Mouse (Mus musculus): ENCODE data around the gene Olfr370.
A peak's percentile ranks its signal among the peaks of the same experiment; 100 is the strongest.

Olfr370 gene

GRCm38 (mm10) chr8:83576516-83576895 lies 40.9 kb downstream of the Olfr370 start:
- DNase-seq = no peak

DNA sequence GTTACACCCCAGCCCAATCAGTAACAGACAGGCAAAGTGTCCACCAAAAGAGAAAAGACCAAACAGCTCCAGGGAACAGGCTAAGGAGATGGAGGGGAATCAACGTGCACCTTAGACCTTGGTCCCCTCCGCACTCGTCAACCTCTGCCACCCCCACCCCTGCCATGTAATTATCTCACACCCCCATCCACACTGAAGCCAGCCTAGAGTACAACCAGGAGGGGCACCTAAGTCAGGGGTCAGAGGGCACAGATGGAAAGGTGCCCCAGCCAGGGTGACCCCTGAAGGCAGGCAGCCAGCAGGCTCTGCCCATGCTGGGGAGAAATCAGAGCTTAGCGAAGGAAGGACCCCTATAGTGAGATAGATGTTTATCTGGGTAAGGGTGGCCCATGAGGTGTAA lies 41.3 kb downstream of the Olfr370 start:
- DNase-seq = peak; percentile 1

GRCm38 (mm10) chr8:83577384-83577791 lies 41.8 kb downstream of the Olfr370 start:
- DNase-seq = peak; percentile 35

DNA sequence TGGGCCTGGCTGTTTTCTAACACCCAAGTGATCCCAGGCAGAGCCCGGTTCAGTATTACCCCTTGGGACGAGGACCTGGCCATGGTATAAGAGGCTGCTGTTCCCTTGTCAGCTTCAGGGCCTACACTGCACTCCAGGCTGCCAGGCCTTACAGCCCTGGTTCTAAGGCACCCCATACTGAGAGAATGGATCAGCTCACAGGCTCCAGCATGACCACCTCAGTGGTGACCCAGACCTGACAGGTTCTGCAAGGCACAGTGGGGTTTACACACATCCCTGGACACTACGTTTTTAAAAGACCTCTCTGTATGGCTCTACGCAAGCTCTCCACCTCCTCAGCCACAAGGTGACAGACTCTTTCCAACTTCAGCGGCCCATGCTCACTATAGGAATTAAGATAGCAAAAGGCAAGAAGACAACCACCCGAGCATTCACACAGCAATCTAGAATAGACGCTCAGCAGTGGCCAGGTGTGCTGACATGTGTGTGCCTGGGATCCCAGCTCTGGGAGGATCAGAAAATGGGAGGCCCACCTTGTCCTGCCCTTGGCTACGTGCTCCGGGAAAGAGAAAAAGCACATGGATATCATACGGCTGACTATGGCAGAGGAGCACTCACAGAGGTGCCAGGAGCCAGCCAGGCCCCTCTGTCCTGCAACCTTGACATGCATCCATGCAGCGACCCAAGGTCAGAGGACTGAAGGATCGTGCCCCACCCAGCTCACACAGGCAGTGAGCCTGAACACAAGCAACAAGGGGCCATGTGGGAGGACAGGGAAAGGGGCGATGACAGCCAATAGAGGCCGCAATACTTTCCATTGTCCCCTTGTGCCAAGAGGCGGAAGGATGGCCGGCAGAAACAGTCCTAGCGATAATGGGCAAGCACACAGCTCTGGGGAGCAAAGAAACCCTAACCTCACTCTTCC lies 42.8 kb downstream of the Olfr370 start:
- DNase-seq = no peak

- no peak for DNase-seq
These were observed 44.1 kb downstream of the Olfr370 start for GRCm38 (mm10) chr8:83579676-83580075.

DNA sequence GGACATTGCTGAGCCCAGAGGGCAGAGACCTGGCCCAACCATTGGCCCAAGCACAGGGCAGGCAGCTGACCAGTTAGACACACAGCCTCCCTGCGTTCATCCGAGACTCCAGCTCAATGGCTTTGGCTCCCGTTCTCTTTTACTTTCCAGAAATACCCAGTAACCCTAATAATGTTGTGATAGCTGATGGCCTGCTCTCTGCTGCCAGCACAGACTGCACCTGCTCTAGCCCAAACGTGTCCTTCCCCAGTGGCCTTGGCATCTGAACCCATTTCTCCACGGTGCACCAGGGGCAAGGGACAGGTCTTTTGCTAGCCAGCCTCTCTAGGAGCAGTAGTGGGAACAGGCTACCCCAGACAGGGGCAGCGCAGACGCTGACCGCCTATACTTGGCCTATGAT lies 45.2 kb downstream of the Olfr370 start:
- no peak for DNase-seq

DNA sequence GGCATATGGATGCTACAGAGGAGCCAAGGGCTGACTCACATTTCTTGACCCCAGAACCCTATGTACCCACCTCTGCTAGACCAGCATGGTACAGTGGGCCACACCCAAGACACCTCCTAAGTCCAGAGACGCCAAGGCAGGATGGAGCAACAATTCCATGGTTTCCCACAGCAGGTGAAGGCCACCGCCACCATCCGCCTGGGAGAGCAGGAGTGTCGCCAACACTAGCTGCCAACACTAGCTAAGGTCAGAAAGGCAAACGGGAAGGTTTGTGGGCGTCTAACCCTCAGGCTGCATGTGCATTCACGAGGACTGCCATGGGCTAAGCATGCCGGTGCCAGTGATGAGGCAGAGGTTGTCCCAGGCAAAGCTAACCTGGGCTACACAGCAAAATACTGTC lies 46.6 kb downstream of the Olfr370 start:
- DNase-seq = no peak

GRCm38 (mm10) chr8:83583236-83583635 lies 47.7 kb downstream of the Olfr370 start:
- DNase-seq = no peak

DNA sequence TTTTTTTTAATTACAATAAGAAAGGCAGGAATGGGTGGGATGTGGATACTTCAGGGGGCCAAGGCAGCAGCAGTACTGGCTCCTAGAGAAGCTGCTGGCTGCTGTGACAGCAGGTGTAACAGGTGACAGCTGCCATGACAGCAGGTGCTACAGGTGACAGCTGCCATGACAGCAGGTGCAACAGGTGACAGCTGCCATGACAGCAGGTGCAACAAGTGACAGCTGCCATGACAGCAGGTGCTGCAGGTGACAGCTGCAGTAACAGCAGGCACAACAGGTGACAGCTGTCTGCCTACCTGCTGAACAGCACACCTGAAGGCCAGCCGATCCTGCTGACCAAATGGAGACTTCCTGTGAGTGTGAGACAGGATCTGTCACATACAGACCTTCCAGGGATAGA lies 49.2 kb downstream of the Olfr370 start:
- no peak for DNase-seq

DNA sequence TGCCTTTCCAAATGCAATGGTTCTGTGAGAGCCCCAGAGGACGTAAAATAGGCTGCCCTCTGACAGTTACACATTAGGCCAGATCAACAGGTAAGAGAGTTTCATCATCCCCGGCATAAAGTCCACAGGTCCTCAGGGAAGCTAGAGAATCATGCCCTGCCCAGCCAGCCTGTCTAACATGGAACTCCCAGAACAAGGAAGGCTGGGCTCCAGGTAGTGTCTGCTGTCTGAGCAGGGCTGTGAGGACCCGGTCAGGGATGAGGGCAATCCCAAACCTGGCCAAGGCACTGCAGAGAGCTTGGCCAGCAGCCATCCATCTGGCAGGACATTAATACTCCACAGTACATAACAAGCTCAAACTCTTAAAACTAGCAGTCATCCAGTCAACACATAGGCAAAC lies 49.8 kb downstream of the Olfr370 start:
- no peak for DNase-seq

DNA sequence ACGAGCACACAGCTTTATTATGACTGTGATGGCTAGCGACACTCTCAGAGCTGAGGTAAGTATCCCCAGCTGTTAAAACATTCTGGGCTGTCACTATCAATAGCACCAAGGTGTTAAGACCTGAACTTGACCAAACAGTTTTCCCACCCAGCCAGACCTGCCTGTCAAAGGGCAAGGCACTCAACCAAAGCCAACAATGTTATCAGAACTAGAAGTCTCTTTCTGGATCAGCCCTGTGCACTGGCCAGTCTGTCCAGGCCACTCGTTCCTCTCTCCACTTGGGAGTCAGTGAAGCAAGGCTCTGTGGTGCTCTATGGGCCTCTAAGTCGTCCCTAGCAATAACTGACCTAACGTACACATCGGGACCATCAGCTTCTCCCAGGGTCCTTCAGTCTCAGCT lies 52.1 kb downstream of the Olfr370 start:
- DNase-seq = no peak

- no peak for DNase-seq
These were observed 53.3 kb downstream of the Olfr370 start for GRCm38 (mm10) chr8:83588886-83589285.

DNA sequence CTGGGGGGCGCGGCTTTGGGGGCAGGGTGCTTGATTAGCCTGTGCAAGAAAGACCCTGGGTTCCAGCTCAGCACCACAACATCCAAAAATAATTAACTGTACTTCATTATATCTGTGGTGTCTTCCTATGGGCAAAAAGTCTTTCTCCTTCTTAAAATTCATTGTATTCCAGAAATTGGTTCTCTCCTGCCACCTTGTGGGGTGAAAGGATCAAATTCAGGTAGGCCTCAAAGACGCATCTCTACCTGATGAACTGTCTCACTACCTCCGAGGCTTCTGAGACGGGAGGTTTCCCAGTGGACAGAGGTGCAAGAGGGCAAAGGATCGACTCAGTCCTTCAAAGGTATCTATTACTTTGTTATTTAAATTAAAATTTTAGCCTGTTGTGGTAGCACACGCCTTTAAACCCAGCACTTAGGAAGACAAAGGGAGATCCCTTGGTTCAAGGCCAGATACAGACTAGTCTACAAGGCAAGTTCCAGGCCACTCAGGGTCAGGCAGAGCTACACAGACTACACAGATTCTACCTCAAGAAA lies 55.0 kb downstream of the Olfr370 start:
- no peak for DNase-seq

DNA sequence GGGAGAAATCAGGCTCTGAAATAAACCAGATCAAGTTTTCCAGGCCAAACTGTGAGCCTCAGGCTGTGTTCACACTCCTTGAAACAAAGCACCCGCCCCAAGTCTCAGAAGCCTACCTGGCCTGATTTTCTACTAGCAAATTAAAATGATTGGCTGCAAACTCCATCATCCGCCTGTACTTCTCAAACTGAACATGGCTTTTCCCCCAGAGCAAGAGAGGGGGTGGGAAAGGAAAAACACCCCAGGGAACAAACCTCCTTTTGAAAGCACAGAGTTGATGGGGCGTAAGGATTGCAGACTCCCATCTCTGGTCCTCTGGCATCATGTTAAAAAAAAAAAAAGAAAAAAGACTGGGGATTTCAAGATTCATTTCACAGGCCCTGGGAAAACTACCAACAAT lies 57.1 kb downstream of the Olfr370 start:
- no peak for DNase-seq

DNA sequence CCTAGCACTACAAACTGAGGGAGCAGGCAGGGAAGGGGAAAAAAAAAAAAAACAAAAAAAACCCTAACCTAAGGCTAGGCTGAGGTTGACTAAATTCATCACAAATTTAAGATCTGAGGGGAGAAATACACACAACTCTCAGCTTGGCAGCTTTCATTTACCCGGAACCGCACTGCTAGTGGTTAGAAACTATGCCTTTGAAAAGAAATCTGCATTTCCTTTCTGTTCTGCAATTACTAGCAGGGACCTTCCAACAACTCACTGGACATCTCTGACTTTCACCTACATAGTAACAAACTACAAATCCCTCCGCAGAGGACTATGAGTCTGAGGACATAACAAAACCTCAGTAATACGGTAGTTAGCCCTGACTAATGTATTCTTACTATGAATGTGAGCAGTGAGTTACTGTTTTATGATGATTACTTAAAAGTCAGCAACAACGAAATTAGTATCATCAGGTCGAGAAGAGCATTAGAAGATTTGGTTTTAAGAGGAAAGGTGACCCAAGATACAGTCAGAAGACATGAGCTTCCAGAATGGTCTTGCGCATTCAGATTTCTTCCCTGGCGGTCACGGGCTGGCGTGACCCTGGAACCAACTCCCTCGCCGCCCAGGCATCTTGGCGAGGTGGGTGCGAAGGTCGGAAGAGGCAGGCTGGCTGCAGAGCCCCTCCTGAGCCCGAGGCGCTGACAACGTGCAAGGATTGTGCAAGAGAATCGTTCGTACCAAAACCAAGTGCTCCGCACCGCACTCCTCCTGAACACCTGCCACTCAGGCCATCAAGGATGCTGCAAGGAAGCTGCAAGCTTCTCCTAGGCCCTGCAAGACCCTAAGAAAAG lies 58.0 kb downstream of the Olfr370 start:
- DNase-seq = no peak

DNA sequence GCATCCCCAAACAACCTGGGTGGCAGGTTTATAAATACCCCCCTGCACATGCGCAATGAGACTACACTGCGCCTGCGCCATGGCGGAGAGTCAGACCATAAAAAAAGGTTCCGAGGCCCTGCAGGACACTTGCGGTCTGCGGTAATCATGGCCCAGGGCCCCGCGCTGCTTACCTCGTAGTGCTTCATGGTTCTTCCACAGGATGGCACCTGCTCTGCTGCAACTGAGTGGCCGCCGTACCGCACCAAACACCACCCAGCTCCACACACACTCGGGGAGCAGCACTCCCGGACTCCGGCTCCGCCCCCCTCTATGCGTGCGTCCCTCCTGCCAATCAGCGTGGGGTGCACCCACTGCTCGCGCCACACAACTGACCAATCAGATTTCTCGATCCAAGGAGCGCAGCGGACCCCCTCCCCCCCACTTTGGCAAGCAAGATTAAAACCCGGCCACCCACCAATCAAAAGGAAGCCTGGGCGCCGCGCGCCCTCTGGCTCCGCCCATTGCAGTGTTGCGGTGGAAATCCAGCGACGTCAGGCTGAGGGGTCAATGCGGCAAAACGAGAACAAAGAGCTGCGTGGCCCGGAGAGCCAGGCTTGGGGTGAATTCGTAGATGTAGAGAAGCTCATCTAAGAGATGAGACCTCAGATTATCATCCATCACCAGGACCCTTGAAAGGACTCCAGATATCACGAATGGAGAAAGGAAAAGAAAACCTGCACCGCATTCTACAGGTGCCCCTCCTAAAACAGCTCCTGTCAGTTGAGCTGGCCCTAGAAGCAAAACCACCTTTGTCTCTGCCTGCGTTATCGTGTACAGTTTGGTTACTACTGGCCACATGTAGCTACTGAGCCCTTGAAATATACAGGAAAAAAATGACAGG lies 58.8 kb downstream of the Olfr370 start:
- DNase-seq = peak; percentile 98

Measured in lung, postnatal 10 days (tissue).